Mouse (Mus musculus) forebrain, postnatal 0 days (tissue): ENCODE measurements around the gene Mrgprb8. TPM values are rescaled to one million over a fixed set of nuclear protein-coding genes. Genes with fewer than 3 reads are reported as not detected.
"Not testable (repeated sequence)": the region's sequence is repeated elsewhere in the genome, so short reads cannot be mapped to it uniquely, and the experiment has no call there.

Experiments
- ATAC-seq: fragments of 200-750 bp; cut with Nextera tagmentation; 2 replicates; pipeline ENCODE4 v1.8.0; 2017; ENCODE audit warnings: mild to moderate bottlenecking, moderate library complexity
- DNase-seq: peaks from one replicate; pipeline ENCODE4 v3.0.0-alpha.2; 2015
- H3K27ac ChIP-seq: fragments of 300-500 bp; sonication (generic); 2 replicates; pipeline ENCODE4 v1.5.1; 2014; ENCODE audit warnings: low read depth, mild to moderate bottlenecking, antibody characterized with exemption, low read length, moderate library complexity, mixed read lengths
- H3K27me3 ChIP-seq: fragments of 300-500 bp; sonication (generic); 2 replicates; pipeline ENCODE4 v1.6.1; 2014; ENCODE audit warnings: mild to moderate bottlenecking, low read length, mixed read lengths; ENCODE audit not compliant: insufficient read depth
- H3K36me3 ChIP-seq: fragments of 300-500 bp; sonication (generic); 2 replicates; pipeline ENCODE4 v1.6.1; 2014; ENCODE audit warnings: mild to moderate bottlenecking, moderate library complexity; ENCODE audit not compliant: insufficient read depth
- H3K4me1 ChIP-seq: fragments of 300-500 bp; sonication (generic); 2 replicates; pipeline ENCODE4 v1.6.1; 2014; ENCODE audit warnings: antibody characterized with exemption; ENCODE audit not compliant: insufficient read depth
- H3K4me2 ChIP-seq: fragments of 300-500 bp; sonication (generic); 2 replicates; pipeline ENCODE4 v1.6.1; 2014; ENCODE audit warnings: low read depth, mild to moderate bottlenecking, moderate library complexity
- H3K4me3 ChIP-seq: fragments of 300-500 bp; sonication (generic); 2 replicates; pipeline ENCODE4 v1.5.1; 2014; ENCODE audit warnings: low read depth, low read length, mixed read lengths
- H3K9ac ChIP-seq: fragments of 300-500 bp; sonication (generic); 2 replicates; pipeline ENCODE4 v1.6.1; 2014; ENCODE audit warnings: mild to moderate bottlenecking
- H3K9me3 ChIP-seq: fragments of 300-500 bp; sonication (generic); 2 replicates; pipeline ENCODE4 v1.6.1; 2016; ENCODE audit warnings: low read length
- CTCF ChIP-seq: sonication (generic); IDR thresholded peaks from 2 replicates; pipeline ENCODE4 v1.5.1; 2016; ENCODE audit warnings: antibody characterized with exemption, control low read depth, low read depth
- WGBS: fragments of 180-500 bp; shearing (Covaris S2); extraction: QIAGEN DNeasy Blood & Tissue Kit; methylation state at CpG from one replicate; pipeline ENCODE4 v1.1.7; 2014; 5-methylcytosine and 5-hydroxymethylcytosine counted together
- polyA plus RNA-seq: library from polyadenylated mRNA; unstranded; fragments of >200 nt; fragmentation: Nextera tagmentation; extraction: Ambion mirVana; gene quantifications from 2 replicates; pipeline ENCODE4 v1.2.1, GENCODE M21; 2015
- total RNA-seq: library from RNA; depleted of rRNA; stranded (reverse); fragments of >200 nt; gene quantifications from 2 replicates; pipeline ENCODE4 v1.2.3, GENCODE M21; 2014; rRNA removed

The Mrgprb8 gene
- not detected in 2 replicates for total RNA-seq
- not detected in 2 replicates for polyA plus RNA-seq

- Histone ChIP-seq H3K27ac (no peak within 1 kb of the TSS), H3K9me3 (peaks cover 18% of the 10 kb centered on the region; the same call in 1 of the 2 replicates), H3K4me3 (no peak within 1 kb of the TSS), H3K36me3 (no peaks in the 10 kb centered on the region), H3K4me2 (no peak within 1 kb of the TSS), H3K27me3 (no peaks in the 10 kb centered on the region), H3K4me1 (no peaks in the 10 kb centered on the region), H3K9ac (no peak within 1 kb of the TSS)
- no peak for ATAC-seq
- TF ChIP-seq CTCF = no peak
- 68% methylated on average over 2 of the region's 2 CpGs for WGBS
- DNase-seq = no peak
Measured at GRCm38 (mm10) chr7:48388226-48388625, at the start of gene Mrgprb8. Gene Mrgprb8, plus strand, starts transcription at chr7:48388526.

GRCm38 (mm10) chr7:48435936-48436335 lies 47.6 kb downstream of the Mrgprb8 start:
- H3K27me3 ChIP-seq, H3K4me3 ChIP-seq, ATAC-seq, H3K9ac ChIP-seq, H3K4me1 ChIP-seq, H3K4me2 ChIP-seq, DNase-seq, H3K9me3 ChIP-seq, H3K36me3 ChIP-seq, H3K27ac ChIP-seq: not testable (repeated sequence)
- WGBS = 86% methylated on average over 3 of the region's 3 CpGs

- Histone ChIP-seq H3K4me1 (no peaks in the 10 kb centered on the region), H3K27me3 (no peaks in the 10 kb centered on the region), H3K9ac (no peak overlapping the region), H3K36me3 (no peaks in the 10 kb centered on the region), H3K4me2 (no peak overlapping the region), H3K9me3 (peaks cover 11% of the 10 kb centered on the region; the same call in 1 of the 2 replicates), H3K27ac (no peak overlapping the region), H3K4me3 (no peak overlapping the region)
- WGBS = 48% methylated on average over 3 of the region's 3 CpGs
- ATAC-seq = no peak
- TF ChIP-seq CTCF = no peak
- no peak for DNase-seq
Measured at GRCm38 (mm10) chr7:48436581-48436980, 48.3 kb downstream of the Mrgprb8 start.

Other genes with a start within 250 kb of the Mrgprb8 start
- not detected in 2 replicates for gene Mrgprb5, start 219.5 kb upstream of the Mrgprb8 start, total RNA-seq
- not detected in 2 replicates for gene Mrgprb5, start 219.5 kb upstream of the Mrgprb8 start, polyA plus RNA-seq
- gene Mrgprb4, start 189.2 kb upstream of the Mrgprb8 start, total RNA-seq = not detected in 2 replicates
- gene Mrgprb4, start 189.2 kb upstream of the Mrgprb8 start, polyA plus RNA-seq = not detected in 2 replicates
- gene Mrgprb1, start 67.8 kb downstream of the Mrgprb8 start, total RNA-seq = 0.08 TPM in 1 of 2 replicates, not detected in the other
- 0.28 TPM in 1 of 2 replicates, not detected in the other for gene Mrgprb1, start 67.8 kb downstream of the Mrgprb8 start, polyA plus RNA-seq
- gene Mrgprx2, start 110.8 kb downstream of the Mrgprb8 start, total RNA-seq = 0.08 TPM in 1 of 2 replicates, not detected in the other
- gene Mrgprx2, start 110.8 kb downstream of the Mrgprb8 start, polyA plus RNA-seq = not detected in 2 replicates
- gene Mrgprb2, start 169.6 kb downstream of the Mrgprb8 start, total RNA-seq = 0.08 TPM in 1 of 2 replicates, not detected in the other
- 0.09 TPM in 1 of 2 replicates, not detected in the other for gene Mrgprb2, start 169.6 kb downstream of the Mrgprb8 start, polyA plus RNA-seq